Mouse (Mus musculus): Measurements from ENCODE around the gene Gm20388.

DNA sequence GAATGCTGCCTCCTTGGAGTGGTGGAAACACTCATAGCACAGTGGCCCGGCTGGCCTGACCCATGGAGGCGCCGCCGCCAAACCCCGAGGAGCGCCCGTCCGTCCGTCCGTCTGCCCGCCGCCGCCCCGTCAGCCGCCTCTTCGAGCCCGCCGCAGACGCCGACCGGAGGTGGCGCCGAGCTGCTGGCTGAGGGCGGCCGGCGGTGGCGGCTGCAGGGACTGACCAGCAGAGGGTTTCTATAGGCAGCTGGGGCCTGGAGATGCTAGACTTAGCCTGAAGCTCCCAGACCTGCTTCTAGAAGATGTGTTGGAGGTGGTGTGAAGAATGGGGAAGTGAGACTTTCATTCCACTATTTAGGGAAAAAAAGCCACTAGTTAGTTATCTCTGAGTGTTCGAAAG lies 2063.3 kb downstream of the Gm20388 start:
- TF ChIP-seq POLR2A (IDR thresholded peaks at IDR 0.05; ENCODE audit: low read depth, low read length) (no peak), CTCF (conservative IDR thresholded peaks at IDR 0.05; ENCODE audit: insufficient read depth, insufficient read length, low read depth, low read length) (no peak)

Measured in kidney, adult 2 months (tissue).